Mouse (Mus musculus): ENCODE measurements around the gene Dcdc2b.

The Dcdc2b gene

GRCm38 (mm10) chr4:129621283-129621841, 7.3 kb upstream of the Dcdc2b start:
- DNase-seq (ENCODE audit: low spot score) = peak; percentile 68

- DNase-seq (ENCODE audit: low spot score) = no peak
These were observed 6.6 kb upstream of the Dcdc2b start for GRCm38 (mm10) chr4:129620419-129621282.

- peak; percentile 94 for DNase-seq (ENCODE audit: low spot score)
These were observed 5.0 kb upstream of the Dcdc2b start, which contains the start of gene Iqcc for GRCm38 (mm10) chr4:129618786-129619691. Iqcc (minus strand) TSS chr4:129619099.

- DNase-seq (ENCODE audit: low spot score) = no peak
These were observed 4.0 kb upstream of the Dcdc2b start for GRCm38 (mm10) chr4:129618031-129618430.

DNA sequence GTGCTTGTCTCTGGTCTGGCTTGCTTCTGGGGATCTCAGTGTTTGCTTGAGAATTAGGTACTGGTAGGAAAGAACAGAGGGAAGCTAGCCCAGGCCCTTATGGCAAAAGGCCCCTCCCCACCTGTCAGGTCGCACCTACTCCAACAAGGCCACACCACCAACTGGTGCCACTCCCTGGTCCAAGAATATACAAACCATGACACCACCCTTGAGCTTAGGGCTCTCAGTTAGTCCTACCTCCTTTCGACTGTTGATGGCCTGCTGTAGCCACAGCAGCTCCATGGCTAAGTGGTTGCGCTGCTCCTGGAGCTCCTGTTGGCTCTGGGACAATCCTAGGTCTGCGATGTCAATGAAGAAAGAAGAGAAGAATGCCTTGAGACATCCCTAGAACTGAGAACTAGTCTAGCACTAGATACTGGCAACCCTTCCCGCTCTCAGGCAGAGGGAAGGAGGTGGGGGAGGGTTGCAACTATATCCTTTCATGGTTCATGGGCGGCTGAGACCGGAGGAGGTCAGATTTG, 3.1 kb upstream of the Dcdc2b start:
- DNase-seq (ENCODE audit: low spot score) = no peak

DNA sequence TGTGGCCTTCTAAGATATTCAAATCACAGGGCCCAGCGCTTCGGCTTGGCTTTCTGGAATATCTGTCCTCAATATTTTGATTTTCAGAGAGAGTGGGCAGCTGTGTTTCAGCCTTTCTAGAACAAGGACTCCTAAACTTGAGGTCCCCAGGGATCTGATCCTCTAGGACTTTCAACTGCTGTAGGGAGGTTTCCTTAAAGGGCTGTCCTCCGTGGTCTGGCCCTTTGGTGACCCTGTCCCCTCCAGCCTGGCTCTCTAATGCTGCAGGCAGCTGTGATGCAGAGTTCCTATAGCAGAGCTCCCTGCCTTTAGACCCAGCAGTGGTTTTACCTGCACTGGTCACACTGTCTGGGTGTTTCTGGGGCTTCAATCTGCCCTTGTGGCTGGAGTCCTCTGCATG, 2.6 kb upstream of the Dcdc2b start:
- DNase-seq (ENCODE audit: low spot score) = no peak

- no peak for DNase-seq (ENCODE audit: low spot score)
These were observed 1.8 kb upstream of the Dcdc2b start for GRCm38 (mm10) chr4:129615801-129616290.

GRCm38 (mm10) chr4:129610472-129610871, 3.6 kb downstream of the Dcdc2b start:
- DNase-seq (ENCODE audit: low spot score) = no peak

DNA sequence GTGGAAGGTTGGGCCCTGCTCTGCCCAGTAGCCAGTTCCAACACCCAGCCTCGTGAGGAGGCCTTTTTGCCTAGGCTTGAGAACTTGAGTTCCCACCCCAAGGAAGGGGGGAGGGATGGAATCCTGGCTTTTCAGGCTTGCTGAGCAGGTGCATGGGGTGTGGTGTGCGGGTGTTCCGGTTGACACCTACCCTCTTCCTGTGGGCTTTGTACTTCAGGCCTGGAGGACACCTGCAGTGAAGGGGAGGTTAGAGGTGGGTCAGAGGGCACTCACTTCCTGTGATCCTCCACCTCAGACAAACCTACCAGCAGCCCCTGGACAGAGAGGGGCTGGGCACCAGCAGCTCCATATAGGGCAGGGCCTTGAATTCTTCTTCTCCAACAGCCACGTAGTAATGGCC, 4.0 kb downstream of the Dcdc2b start:
- no peak for DNase-seq (ENCODE audit: low spot score)

DNA sequence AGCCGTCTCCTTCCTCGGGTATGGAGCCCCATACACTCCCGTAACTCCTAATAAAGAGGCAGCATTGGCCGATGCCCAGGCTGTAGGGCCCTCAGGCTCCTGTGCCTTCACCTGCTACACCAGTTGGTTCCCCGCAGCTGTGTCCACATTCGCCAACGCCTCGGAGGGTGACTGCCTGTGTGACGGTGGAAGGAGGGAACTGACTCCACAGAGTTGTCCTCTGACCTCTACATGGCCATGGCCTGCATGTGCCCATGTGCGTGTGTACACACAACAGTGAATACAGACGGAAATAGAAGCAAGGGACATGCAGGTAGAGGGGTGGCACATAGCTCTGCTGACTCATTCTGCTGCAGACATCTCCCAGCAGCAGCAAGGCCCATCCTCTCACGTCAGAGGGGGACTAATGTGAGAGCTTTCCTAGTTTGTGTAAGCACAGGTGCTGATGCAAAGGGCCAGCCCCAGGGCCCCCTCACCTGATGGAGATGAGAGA, 4.9 kb downstream of the Dcdc2b start:
- DNase-seq (ENCODE audit: low spot score) = no peak

DNA sequence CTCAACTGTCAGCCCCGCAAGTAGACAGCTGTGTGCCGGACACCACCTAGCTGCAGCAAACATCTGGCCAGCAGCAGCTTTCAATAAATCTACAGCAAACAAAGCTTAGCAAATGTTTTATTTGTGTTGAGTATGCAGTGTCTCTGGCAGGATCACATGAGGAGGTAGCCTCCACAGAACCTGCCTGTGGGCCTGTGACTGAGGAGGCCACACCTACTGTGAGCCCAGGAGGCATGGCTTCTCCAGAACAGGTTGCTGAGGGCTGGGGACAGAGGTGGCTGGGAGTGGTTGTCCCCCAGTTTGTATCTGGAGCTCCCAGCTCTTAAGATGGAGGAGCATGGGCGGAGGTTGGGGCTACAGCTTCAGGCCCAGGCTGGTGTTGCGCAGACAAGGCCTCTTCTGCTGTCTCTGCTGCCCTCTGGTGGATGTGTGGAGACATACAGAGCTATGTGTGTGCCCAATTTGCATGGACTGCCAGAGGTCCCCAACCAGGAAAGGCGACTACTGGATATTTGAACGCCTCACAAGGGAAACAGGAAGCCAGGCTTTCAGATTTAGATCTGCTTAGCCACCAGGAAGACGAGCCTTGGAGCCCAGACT, 5.5 kb downstream of the Dcdc2b start:
- DNase-seq (ENCODE audit: low spot score) = peak; percentile 63

DNA sequence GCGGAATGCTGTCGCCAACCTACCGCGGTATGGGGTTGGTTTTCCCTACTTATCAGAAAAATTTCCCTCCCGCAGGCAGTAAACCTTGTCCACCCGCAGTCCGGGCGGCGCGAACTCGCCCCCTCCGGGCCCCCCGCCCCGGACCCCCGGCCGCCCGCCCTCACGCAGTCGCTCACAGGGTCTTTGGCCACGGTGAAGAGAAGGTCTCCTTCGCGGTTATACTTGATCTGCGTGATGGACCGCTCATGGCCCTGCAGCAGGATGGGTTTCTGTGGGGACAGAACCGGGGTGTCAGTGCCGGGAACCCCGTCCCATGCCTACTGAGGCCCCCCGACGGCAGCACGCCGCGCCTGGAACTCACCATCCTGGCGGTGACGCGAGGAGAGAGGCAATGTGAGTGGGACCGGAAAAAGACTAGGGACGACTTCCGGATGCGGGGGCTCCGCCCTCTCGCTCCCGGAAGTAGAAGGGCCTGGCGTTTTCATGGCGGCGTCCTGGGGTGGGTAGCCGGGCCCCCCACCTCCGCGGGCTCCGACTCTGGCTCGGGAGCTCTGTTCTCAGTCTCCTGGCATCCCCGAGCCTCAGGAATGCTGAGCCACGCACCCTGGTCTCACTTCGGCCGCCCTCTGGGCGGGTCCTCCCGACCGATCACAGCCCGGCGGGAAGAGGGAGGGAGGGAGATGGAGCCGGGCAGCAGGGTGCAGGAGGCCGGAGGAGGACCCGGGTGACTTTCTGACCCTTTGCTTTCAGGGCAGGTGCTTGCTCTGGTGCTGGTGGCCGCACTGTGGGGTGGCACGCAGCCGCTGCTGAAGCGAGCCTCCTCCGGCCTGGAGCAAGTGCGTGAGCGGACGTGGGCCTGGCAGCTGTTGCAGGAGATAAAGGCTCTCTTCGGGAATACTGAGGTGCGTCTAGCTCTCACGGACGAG, 13.6 kb downstream of the Dcdc2b start, which contains the start of the genes Eif3i and Tmem234:
TSS of gene Eif3i (minus strand) at position 416 of the 926 bp plus-strand sequence.
TSS of gene Tmem234 (plus strand) at position 436 of the 926 bp plus-strand sequence.
- DNase-seq (ENCODE audit: low spot score) = peak; percentile 89

- DNase-seq (ENCODE audit: low spot score) = no peak
These were observed 25.2 kb downstream of the Dcdc2b start for GRCm38 (mm10) chr4:129588865-129589264.

DNA sequence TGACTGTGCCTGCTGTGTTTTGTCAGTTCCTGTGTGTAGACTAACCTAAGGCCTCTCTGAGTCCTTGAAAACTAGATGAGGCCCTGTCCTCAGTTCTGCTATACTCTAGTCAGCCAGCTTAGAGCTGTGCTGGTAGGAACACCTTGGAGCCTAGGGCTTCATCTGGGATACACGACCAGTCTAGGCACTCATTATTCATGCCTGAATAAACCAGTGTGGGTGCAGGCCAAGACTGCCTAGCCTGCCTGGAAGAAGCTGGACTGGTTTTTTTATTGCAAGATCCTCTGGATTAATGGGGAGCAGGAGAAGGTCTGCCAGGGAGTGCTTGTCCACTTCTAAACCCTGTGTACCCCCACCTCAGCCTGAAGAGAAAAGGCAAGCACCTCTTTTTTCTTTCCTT, 27.1 kb downstream of the Dcdc2b start:
- no peak for DNase-seq (ENCODE audit: low spot score)

GRCm38 (mm10) chr4:129585773-129586172, 28.3 kb downstream of the Dcdc2b start:
- DNase-seq (ENCODE audit: low spot score) = no peak

GRCm38 (mm10) chr4:129584884-129585608, 29.0 kb downstream of the Dcdc2b start:
- peak; percentile 76 for DNase-seq (ENCODE audit: low spot score)

DNA sequence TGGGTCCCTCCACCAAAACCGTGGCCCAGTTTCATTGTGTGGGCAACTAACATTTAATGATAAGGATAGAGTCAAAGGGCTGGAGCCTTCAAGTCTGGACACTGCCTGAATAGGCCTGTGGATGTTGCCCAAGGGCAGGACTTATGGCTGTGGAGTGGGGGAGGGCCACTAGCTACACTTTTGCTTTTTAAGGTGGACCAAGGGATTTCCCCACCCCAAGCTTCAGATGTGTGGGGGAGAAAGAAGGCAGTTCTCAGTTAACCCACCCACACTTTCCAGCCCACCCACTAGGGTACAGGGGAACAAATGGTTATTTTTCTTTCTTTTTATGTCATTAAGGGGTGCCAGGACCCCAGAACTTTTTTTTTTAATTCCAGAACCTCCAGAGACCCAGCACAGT, 29.7 kb downstream of the Dcdc2b start:
- DNase-seq (ENCODE audit: low spot score) = no peak

GRCm38 (mm10) chr4:129582251-129582650, 31.8 kb downstream of the Dcdc2b start:
- no peak for DNase-seq (ENCODE audit: low spot score)

GRCm38 (mm10) chr4:129580347-129580746, 33.7 kb downstream of the Dcdc2b start:
- no peak for DNase-seq (ENCODE audit: low spot score)

All from testis, postnatal 14 days (tissue).